Mouse (Mus musculus) urinary bladder, postnatal 0 days (tissue): Measurements from ENCODE around the gene Selenop. TPM values are rescaled to one million over a fixed set of nuclear protein-coding genes. Genes with fewer than 3 reads are reported as not detected.

Experiments used
- polyA plus RNA-seq: library from polyadenylated mRNA; unstranded; fragments of >200 nt; fragmentation: Nextera tagmentation; extraction: Ambion mirVana; gene quantifications from 2 replicates; pipeline ENCODE4 v1.2.1, GENCODE M21; 2015

The Selenop gene
- 150 and 164 TPM in 2 replicates for polyA plus RNA-seq

GRCm38 (mm10) chr15:3268247-3268646, at the start of gene Selenop:
Selenop (plus strand) TSS chr15:3268547.

GRCm38 (mm10) chr15:3303426-3303825, 35.1 kb downstream of the Selenop start, which contains the start of gene Ccdc152:
Ccdc152 (minus strand) TSS chr15:3303526.

Other genes starting within 250 kb of the Selenop start
- gene Ccdc152, start 35.0 kb downstream of the Selenop start, polyA plus RNA-seq: 0.85 and 0.87 TPM in 2 replicates